Mouse (Mus musculus): ENCODE measurements around the gene Prkd3. TPM values are rescaled to one million over a fixed set of nuclear protein-coding genes. Genes with fewer than 3 reads are reported as not detected.

Gene Prkd3
- polyA plus RNA-seq, 1 experiment = not detected

DNA sequence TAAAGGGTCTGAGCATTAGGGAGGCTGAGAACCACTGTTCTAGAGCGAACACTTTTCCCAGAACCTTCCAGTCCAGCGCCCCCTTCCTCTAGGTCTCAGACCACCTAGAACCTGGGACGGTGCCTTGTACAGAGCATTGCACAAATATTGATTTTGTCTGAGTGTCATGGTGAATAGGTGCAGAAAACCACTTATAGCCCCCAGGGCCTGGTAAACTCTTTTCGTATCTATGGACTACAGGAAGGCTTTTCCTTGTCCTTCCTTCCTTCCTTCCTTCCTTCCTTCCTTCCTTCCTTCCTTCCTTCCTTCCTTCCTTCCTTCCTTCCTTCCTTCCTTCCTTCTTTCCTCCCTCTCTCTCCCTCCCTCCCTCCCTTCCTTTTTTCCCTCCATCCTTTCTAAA lies 31.0 kb upstream of the Prkd3 start, which contains the start of gene Qpct:
Gene Qpct (plus strand): TSS at position 301 of the 400 bp plus-strand sequence.
- Histone ChIP-seq H3K4me3 (ENCODE audit: insufficient read depth, low read depth, low read length) (peak within 1 kb of the TSS; percentile 68), H3K27ac (ENCODE audit: insufficient read depth, low read depth, low read length) (peak within 1 kb of the TSS; percentile 59), H3K4me1 (ENCODE audit: control insufficient read depth, insufficient read depth, low read length) (no peaks in the 10 kb centered on the region)
- TF ChIP-seq POLR2A (IDR thresholded peaks at IDR 0.05; ENCODE audit: insufficient read depth, low read depth, low read length) = no peak
- no peak for TF ChIP-seq CTCF (IDR thresholded peaks at IDR 0.05; ENCODE audit: insufficient read depth, low read depth, low read length)
- WGBS = 79% methylated on average over 4 of the region's 4 CpGs

GRCm38 (mm10) chr17:79043705-79044104 lies 23.1 kb upstream of the Prkd3 start:
- Histone ChIP-seq H3K27ac (ENCODE audit: insufficient read depth, low read depth, low read length) (no peak overlapping the region), H3K4me3 (ENCODE audit: insufficient read depth, low read depth, low read length) (no peak overlapping the region), H3K4me1 (ENCODE audit: control insufficient read depth, insufficient read depth, low read length) (no peaks in the 10 kb centered on the region)
- 98% methylated on average over 2 of the region's 2 CpGs for WGBS
- TF ChIP-seq POLR2A (IDR thresholded peaks at IDR 0.05; ENCODE audit: insufficient read depth, low read depth, low read length) (no peak), CTCF (IDR thresholded peaks at IDR 0.05; ENCODE audit: insufficient read depth, low read depth, low read length) (no peak)

DNA sequence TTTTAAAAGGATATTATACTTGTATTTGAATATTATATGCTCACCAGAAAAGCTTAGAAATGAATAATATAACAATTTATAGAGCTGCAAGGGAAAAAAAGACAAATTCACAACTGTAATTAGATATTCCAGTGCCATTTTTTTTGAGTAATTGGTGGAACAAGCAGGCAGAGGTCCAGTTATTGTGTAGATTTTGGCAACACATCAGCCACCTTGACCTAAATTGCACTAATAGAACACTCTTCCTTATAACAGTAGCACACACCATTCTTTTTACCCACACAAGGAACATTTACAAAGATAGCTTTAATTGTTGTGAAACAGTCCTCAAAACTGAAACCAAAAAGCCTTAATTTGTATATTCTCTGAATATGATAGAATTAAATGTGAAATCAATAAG lies 19.0 kb upstream of the Prkd3 start:
- no peak overlapping the region for H3K27ac ChIP-seq (ENCODE audit: insufficient read depth, low read depth, low read length)
- H3K4me1 ChIP-seq (ENCODE audit: control insufficient read depth, insufficient read depth, low read length) = no peaks in the 10 kb centered on the region
- TF ChIP-seq CTCF (IDR thresholded peaks at IDR 0.05; ENCODE audit: insufficient read depth, low read depth, low read length) = no peak
- no peak for TF ChIP-seq POLR2A (IDR thresholded peaks at IDR 0.05; ENCODE audit: insufficient read depth, low read depth, low read length)
- no peak overlapping the region for H3K4me3 ChIP-seq (ENCODE audit: insufficient read depth, low read depth, low read length)

DNA sequence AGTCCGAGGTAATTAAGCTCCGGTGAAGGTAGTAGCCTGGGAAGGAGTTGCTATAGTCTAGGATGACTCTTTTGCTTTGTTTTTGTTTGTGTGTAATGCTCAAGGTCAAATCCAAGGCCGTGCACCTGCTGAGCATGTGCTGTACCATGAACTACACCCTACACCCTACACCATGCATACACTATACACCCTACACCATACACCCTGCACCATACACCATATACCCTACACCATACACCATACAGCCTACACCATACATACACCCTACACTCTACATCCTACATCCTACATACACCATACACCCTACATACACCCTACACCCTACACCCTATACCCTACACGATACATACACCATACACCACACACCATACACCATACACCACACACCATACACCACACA lies 12.2 kb upstream of the Prkd3 start:
- WGBS = 88% methylated on average over 4 of the region's 4 CpGs
- TF ChIP-seq POLR2A (IDR thresholded peaks at IDR 0.05; ENCODE audit: insufficient read depth, low read depth, low read length) = no peak
- TF ChIP-seq CTCF (IDR thresholded peaks at IDR 0.05; ENCODE audit: insufficient read depth, low read depth, low read length) = no peak
- H3K4me1 ChIP-seq (ENCODE audit: control insufficient read depth, insufficient read depth, low read length) = no peaks in the 10 kb centered on the region
- H3K27ac ChIP-seq (ENCODE audit: insufficient read depth, low read depth, low read length) = no peak overlapping the region
- no peak overlapping the region for H3K4me3 ChIP-seq (ENCODE audit: insufficient read depth, low read depth, low read length)

DNA sequence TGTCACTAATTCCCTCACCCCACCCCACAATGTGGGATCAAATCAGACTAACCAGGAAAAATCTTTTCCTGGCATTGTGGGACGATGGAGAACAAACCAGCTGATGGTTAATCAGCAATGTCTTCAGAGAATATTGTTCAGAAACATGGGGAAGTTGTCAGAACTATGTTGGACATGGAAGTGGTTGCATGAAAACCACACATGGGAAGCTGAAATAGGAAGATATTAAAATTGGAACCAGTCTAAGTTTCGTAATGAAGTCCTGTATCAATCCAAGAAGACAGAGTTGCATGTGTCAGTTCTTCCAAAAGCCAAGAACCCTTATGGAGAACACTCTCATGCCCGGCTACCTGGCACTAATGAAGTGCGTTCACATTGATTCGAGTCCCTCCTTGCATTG lies 11.0 kb upstream of the Prkd3 start:
- TF ChIP-seq CTCF (IDR thresholded peaks at IDR 0.05; ENCODE audit: insufficient read depth, low read depth, low read length) = no peak
- no peak for TF ChIP-seq POLR2A (IDR thresholded peaks at IDR 0.05; ENCODE audit: insufficient read depth, low read depth, low read length)
- Histone ChIP-seq H3K4me1 (ENCODE audit: control insufficient read depth, insufficient read depth, low read length) (no peaks in the 10 kb centered on the region), H3K27ac (ENCODE audit: insufficient read depth, low read depth, low read length) (no peak overlapping the region), H3K4me3 (ENCODE audit: insufficient read depth, low read depth, low read length) (no peak overlapping the region)
- WGBS = 88% methylated on average over 5 of the region's 5 CpGs

- H3K4me3 ChIP-seq (ENCODE audit: insufficient read depth, low read depth, low read length) = no peak overlapping the region
- 89% methylated on average over 3 of the region's 3 CpGs for WGBS
- no peak overlapping the region for H3K27ac ChIP-seq (ENCODE audit: insufficient read depth, low read depth, low read length)
- TF ChIP-seq CTCF (IDR thresholded peaks at IDR 0.05; ENCODE audit: insufficient read depth, low read depth, low read length) (no peak), POLR2A (IDR thresholded peaks at IDR 0.05; ENCODE audit: insufficient read depth, low read depth, low read length) (no peak)
- no peaks in the 10 kb centered on the region for H3K4me1 ChIP-seq (ENCODE audit: control insufficient read depth, insufficient read depth, low read length)
These were observed 8.6 kb upstream of the Prkd3 start for GRCm38 (mm10) chr17:79029226-79029625.

GRCm38 (mm10) chr17:79024544-79024943 lies 3.9 kb upstream of the Prkd3 start:
- no peak overlapping the region for H3K27ac ChIP-seq (ENCODE audit: insufficient read depth, low read depth, low read length)
- H3K4me1 ChIP-seq (ENCODE audit: control insufficient read depth, insufficient read depth, low read length) = peaks cover 4% of the 10 kb centered on the region; the same call in 1 of the 2 replicates
- H3K4me3 ChIP-seq (ENCODE audit: insufficient read depth, low read depth, low read length) = no peak overlapping the region
- WGBS = 77% methylated on average over 4 of the region's 4 CpGs
- TF ChIP-seq POLR2A (IDR thresholded peaks at IDR 0.05; ENCODE audit: insufficient read depth, low read depth, low read length) (no peak), CTCF (IDR thresholded peaks at IDR 0.05; ENCODE audit: insufficient read depth, low read depth, low read length) (no peak)

DNA sequence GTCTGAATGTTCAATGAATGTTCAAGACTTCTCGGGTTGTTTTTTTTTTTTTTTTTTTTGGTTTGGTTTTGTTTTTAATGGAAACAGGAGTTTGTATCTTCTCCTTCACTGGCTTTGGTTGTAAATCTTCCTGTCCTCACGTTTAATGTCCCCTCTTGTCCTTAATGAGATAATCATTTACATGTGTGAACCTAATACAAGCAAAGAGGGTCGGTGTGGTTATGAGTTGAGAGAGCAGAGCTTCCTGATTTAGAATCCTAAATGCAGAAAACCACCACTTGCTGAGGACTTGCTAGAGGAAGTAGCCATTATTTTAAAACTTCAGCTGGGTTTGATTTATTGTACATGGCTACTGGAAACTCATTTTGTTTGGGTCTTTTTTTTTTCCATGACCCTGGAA lies 2.1 kb upstream of the Prkd3 start:
- no peak for TF ChIP-seq POLR2A (IDR thresholded peaks at IDR 0.05; ENCODE audit: insufficient read depth, low read depth, low read length)
- TF ChIP-seq CTCF (IDR thresholded peaks at IDR 0.05; ENCODE audit: insufficient read depth, low read depth, low read length) = no peak
- Histone ChIP-seq H3K4me1 (ENCODE audit: control insufficient read depth, insufficient read depth, low read length) (peaks cover 7% of the 10 kb centered on the region; the same call in 1 of the 2 replicates), H3K4me3 (ENCODE audit: insufficient read depth, low read depth, low read length) (no peak overlapping the region), H3K27ac (ENCODE audit: insufficient read depth, low read depth, low read length) (no peak overlapping the region)
- WGBS = 84% methylated on average over 3 of the region's 3 CpGs

- WGBS = 1% methylated on average over 24 of the region's 24 CpGs
- H3K27ac ChIP-seq (ENCODE audit: insufficient read depth, low read depth, low read length) = no peak overlapping the region
These were observed 344 bp upstream of the Prkd3 start for GRCm38 (mm10) chr17:79020984-79021335.

DNA sequence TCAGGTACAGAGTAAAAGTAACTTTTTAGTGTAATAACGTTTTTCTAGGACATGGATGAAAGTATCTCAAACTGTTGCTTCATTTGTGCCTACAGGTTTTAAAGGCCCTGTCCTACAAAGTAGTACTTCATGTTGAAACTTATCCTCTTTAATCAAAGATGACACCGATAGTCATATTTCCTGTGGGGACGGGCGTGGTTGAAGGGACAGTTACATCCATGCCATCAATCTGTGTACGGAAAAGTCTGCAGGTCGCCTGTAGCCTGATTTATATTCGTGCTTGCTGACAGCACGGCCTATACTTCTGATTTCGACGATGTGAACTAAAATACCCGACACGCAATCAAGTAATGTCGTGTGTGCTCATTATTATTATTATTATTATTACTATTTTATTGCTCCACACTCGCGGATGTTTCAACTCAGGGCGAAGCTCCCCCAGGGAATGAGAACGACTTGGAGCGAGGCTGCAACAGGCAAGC lies 849 bp downstream of the Prkd3 start:
- 14% methylated on average over 18 of the region's 18 CpGs for WGBS
- Histone ChIP-seq H3K4me1 (ENCODE audit: control insufficient read depth, insufficient read depth, low read length) (peaks cover 7% of the 10 kb centered on the region; the same call in 1 of the 2 replicates), H3K27ac (ENCODE audit: insufficient read depth, low read depth, low read length) (no peak overlapping the region), H3K4me3 (ENCODE audit: insufficient read depth, low read depth, low read length) (peak overlapping the region; percentile 98)
- TF ChIP-seq CTCF (IDR thresholded peaks at IDR 0.05; ENCODE audit: insufficient read depth, low read depth, low read length) (no peak), POLR2A (IDR thresholded peaks at IDR 0.05; ENCODE audit: insufficient read depth, low read depth, low read length) (no peak)

More at GRCm38 (mm10) chr17:79020984-79021335, 344 bp upstream of the Prkd3 start:
- Histone ChIP-seq H3K4me3 (ENCODE audit: insufficient read depth, low read depth, low read length) (peak overlapping the region; percentile 98), H3K4me1 (ENCODE audit: control insufficient read depth, insufficient read depth, low read length) (peaks cover 7% of the 10 kb centered on the region; the same call in 1 of the 2 replicates)
- TF ChIP-seq POLR2A (IDR thresholded peaks at IDR 0.05; ENCODE audit: insufficient read depth, low read depth, low read length) (no peak), CTCF (IDR thresholded peaks at IDR 0.05; ENCODE audit: insufficient read depth, low read depth, low read length) (no peak)
